Mouse (Mus musculus) kidney, adult 9 months (tissue): ENCODE results near the gene Snap25.

Experiments
- DNase-seq: peaks from one replicate; pipeline ENCODE4 v3.0.0; 2022

Snap25 gene

DNA sequence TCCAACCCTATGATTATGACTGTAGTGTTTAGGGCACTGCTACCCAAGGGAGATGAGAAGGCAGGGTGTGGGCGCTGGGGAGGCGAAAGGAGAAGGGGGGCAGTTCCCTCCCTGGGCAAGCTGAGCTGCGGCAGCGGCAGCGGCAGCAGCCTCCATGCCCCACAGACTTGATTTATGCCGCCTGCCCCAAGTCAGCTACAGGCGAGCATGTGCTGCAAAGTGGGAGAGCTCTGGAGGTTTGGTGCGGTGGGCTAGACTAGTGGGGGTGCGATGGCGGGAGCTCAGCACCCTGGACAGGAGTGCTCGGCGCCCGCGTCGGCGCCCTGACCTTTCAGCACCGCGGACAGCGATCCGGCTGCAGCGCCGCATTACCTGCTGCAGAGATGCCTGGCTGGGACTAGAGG, 757 bp downstream of the Snap25 start:
- peak; percentile 75 for DNase-seq

DNA sequence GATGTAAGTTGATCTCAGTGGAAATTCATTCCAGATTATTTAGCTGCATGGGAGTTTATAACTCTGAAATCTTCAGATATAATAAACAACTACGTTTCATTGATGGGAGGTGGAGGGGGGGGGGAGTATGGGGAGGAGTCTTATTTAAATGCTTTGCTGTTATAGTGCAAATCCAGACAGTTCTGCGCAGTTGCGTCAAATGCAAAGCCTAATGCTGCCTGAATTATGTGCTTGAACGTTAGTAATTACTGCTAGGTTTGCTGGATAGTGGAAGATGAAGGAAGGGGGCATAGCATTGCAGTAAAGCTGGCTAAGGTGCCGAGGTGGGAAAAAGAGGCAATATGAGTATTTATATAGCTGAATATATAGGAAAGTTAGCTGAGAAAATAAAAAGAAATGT, 2.3 kb downstream of the Snap25 start:
- no peak for DNase-seq

DNA sequence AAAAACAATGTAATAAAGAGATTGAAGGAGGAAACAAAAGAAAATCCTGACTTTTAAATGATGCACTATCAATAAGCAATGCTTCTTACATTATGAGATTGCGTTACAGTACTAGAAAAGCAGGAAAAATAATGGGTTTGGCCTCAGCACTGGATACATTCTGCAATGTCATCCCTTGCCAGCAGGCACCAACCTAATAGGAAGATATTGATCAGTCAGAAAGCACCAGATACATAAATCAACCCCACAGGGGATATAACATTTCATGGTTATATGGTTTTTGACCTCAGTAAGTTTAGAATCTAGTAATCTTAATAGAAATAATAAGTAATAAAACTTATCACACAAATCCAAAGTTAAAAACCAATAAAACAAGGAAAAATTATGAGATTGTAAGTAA, 3.1 kb downstream of the Snap25 start:
- no peak for DNase-seq

GRCm38 (mm10) chr2:136720235-136720634, 7.0 kb downstream of the Snap25 start:
- DNase-seq = peak; percentile 5

DNA sequence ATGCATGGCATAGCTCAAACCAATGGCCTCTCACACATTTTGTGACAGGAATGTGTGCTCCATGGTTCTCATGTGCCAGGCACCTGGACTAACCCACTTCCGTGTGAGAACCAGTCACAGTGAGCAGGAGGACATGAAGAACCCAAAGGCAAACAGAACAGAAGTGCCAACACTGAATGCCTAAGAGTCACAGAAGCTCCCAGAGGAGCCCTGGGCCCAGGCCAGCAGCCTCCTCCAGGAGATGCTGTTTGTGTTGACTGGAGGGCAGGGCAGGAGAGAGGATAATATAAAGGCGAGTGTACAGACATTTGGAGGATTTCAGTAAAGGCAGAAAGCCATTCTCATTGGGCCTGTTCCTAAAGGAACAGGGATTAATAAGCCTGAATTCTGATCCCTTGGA, 25.0 kb downstream of the Snap25 start:
- DNase-seq = no peak

GRCm38 (mm10) chr2:136742230-136742629, 29.0 kb downstream of the Snap25 start:
- DNase-seq = no peak

DNA sequence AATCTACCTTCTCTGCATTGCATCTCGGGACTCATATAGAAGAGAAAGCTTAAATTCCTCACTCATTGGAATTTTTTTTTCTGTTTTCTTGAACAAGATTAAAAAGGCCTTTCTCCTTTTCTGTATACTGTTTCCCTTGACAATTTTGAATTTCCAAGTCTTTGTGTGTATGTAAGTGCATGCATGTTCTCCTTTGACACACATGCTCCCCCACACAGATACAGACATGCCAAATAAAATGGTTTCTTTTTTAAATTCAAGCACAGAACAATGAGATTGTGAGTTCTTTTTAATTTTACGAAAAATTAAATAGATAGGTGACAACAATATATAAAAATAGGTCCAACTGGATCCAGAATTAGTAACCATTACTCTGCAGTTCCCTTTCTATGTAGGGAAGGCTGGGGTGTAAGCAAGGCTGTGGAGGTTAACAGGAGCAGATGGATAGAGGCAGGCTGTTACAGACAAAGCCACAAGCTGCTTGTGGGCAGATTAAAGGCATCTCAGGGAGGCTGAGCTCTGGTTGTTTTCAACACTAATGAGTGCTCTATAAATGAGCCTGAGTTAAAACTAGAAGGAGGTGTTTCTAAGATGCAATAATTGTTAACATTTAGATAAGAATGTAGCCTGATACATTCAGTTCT, 31.6 kb downstream of the Snap25 start:
- DNase-seq = no peak

DNA sequence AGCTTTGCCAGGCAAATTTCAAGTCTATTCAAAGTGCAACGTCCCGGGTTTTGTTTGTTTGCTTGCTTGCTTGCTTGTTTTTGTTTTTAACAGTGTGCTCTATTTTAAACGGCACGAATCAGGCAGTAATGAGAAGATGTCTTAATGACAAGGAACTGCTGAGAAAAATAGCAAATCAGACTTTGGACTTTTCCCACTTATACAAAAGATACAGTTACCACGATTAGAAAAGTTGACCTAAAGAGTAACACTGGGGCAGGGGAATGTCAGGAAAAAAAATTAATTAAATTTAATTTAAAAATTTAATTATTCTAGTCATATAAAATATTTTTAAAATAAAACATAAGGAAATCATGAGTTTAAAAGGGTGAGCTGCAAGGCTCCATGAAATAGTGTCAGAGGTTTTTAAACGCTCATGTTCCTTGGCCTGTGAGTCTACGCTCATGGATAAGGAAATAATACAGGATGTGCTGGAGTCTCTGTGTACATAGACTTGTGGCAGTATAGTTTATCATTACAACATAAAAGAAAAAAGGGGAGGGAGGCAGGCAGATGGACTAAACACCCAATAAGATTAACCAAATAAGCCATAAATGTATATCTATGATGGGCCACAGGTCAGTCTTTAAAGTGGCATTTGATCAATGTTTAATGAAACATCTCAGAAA, 32.2 kb downstream of the Snap25 start:
- DNase-seq = no peak

DNA sequence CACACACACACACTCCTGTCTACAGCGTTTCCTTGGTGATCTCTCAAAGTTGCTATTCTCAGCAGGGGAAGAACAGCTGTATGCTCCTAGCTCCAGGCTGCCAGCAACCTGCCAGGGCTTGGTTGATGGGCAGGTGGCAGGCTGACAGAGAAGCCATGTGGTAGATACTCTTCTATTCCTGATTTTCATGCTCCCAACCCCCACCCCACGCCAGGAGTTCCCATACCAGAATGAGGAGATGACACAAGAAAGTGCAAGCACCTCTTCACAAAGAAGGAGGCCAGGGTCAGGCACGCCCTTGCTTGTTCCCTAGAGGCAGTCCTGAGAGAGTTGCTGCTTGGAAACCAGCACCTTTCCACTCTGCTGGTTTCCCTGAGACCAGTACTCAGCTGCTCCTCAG, 40.4 kb downstream of the Snap25 start:
- DNase-seq = no peak

DNA sequence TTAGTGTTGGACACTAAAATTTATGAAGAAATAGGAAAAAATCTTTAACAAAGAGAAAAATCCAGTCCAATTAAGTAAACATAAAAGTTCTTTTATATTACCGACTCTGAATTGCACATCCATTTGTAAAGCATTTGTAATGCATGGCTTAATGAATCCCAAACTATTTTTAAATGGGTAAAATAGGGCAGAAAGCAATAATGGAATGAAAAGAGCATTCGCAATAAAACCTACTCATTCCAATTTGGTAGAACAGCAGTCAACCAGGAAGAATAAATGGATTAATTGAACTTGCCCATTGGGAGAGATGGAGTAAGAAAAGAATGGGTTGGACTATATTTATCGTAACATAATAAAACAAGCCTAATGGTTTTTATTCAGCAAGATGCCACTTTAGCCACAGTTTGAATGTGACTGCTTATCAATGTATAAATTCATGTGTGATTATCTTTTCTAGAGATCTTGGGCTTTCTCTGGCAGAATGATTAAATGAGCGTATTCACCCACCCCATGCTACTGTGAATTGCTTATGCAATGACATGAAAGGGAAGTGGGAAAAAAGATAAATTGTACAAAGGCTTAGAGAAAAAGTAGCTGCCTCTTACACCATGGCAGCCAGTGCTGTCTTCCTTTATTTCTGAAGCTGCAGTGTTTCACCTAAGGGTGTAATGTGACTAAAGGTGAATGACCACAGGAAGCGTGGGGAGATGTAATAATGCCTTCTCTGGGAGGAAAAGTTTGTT, 45.7 kb downstream of the Snap25 start:
- DNase-seq = no peak

GRCm38 (mm10) chr2:136778156-136778555, 64.9 kb downstream of the Snap25 start:
- peak; percentile 4 for DNase-seq

GRCm38 (mm10) chr2:136778674-136779073, 65.4 kb downstream of the Snap25 start:
- DNase-seq = no peak

DNA sequence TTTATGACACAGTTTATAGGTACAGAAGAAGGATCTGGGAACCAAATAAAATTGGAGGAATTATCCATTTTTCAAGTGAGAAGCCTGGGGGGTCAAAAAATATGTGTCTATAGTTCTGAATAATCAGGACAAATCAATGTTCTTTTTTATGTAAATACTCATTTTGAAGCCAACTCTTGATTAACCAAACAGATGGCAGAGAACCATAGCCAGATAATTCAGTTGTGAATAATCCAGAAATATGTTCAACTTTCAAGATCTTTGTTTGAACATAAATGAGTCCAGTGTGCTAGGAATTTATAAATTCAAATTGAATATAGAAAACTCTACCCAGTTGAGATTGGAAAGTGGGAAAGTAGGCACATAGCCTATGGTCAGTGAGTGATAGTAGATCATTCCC, 67.0 kb downstream of the Snap25 start:
- DNase-seq = no peak

DNA sequence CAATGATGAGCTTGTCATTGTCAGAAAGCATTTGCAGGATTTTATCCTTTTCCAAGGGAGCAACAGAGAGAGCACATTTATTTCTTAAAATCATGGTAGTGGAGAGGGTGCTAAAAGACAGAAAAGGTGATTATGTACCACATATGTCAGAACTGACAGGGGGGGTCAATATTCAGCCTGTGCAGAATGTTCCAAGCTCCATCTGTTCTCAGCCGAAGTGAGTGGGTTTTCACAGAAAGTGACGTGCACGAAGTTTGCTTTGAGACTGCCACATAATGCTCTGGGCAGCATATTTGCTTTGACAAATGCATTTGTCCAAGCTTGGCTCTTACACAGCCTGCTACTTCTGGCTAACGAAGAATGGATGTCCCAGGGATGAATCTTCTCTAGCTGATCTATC, 71.1 kb downstream of the Snap25 start:
- DNase-seq = no peak

DNA sequence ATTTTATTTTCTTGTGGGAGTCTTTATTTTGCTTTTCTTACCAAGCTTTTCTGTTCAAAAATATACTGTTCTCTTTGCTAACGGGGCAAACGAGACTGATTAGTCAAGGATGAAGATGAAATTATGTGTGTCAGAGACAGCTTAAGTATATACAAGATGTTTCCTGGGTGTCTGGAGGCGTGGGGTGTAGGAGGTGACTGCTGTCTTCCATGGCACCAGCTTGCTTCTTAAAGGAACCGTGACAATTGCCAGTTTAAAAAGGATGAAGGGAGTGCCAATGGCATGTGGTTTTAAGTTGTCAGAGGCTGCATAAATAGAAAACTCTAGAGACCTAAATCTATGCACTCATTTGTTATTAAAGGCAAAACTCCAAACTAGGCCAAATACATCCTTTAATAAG, 75.1 kb downstream of the Snap25 start:
- no peak for DNase-seq

DNA sequence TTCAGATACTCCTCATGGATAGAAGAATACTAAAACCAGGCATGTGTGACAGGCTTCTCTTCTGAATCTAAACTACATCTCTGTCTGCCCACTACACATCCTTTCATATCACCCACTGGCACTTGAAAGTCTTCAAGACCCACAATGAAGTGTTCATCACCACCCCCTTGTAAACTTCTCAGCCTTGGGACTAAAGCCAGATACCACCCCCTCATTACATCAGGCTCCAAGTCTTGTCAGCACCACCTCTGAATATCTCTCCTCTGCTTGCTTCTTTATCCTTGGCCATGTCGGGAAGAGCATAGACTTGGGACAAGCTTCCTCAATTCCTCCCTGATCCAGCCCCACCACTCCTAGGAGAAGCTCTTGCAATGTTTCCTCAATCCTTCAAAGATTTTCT, 83.3 kb downstream of the Snap25 start:
- DNase-seq = no peak

GRCm38 (mm10) chr2:136798887-136799430, 85.7 kb downstream of the Snap25 start:
- DNase-seq = no peak

DNA sequence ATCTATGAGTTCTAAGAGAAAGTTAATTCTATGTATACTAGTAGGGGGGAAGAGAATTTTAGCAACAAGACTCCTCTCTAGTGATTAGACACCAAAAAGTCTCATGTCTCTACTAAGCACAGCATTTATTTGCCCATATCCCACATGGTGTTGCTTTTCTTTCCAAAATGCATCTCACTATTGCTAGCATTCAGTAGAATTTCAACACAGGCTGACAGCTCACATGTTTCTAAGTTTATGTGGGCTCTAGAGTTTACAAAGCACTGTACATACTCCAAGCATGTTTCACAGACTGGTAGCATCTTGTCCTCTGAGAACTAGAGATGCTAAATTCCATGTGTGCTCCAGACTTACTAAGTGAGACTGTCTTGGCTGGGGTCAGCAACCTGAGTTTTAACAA, 87.8 kb downstream of the Snap25 start:
- DNase-seq = no peak

DNA sequence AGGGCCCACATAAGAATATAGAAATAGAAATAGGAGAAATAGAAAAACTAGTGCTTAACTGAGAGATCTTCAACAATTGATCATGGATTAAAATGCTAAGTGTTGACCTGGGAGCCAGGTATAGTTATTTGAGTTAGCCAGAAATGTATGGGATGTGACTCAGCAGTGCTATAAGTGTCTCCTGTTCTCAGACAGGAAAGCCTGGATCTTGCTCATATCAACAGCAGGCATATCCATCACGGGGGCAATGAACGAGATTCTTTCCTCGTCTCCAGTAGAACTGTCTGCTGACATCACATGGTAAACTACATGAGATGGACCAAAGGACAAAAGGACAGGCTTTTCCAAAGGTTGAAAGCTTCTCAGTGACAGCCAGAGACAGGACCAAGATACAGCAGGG, 88.8 kb downstream of the Snap25 start:
- no peak for DNase-seq

GRCm38 (mm10) chr2:136803142-136803541, 89.9 kb downstream of the Snap25 start:
- DNase-seq = no peak

DNA sequence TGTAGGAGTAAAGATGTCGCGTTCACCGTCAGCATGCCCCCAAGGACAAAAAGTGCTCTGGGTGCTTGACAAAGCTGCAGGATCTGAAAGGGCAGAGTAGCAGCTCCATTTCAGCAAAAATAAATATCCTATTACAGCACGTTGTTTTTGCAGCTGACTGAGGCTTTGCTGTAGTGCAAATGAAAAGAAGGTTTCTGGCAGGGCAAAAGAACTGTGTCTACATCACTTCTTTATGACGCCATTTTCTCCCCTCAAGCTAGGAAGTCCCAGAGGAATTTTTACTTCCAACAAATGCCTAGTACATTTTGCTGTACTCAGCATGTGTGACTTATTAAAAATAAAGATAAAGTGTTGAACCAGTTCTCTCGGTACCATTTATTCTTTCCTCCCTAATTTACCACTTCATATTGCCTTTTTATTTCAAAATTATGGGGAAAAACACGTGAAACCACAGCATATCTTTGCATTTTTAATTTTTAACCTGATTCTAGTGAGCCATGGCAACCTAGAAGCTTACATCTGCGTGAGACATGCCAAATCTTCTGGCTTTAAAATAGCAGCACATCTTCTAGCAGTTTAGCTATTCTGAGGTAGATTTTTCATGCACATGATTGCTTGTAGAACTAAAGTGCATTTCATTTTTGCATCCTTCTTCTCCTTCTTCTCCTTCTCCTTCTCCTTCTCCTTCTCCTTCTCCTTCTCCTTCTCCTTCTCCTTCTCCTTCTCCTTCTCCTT, 94.9 kb downstream of the Snap25 start:
- DNase-seq = no peak

GRCm38 (mm10) chr2:136811331-136811730, 98.1 kb downstream of the Snap25 start:
- DNase-seq = no peak

DNA sequence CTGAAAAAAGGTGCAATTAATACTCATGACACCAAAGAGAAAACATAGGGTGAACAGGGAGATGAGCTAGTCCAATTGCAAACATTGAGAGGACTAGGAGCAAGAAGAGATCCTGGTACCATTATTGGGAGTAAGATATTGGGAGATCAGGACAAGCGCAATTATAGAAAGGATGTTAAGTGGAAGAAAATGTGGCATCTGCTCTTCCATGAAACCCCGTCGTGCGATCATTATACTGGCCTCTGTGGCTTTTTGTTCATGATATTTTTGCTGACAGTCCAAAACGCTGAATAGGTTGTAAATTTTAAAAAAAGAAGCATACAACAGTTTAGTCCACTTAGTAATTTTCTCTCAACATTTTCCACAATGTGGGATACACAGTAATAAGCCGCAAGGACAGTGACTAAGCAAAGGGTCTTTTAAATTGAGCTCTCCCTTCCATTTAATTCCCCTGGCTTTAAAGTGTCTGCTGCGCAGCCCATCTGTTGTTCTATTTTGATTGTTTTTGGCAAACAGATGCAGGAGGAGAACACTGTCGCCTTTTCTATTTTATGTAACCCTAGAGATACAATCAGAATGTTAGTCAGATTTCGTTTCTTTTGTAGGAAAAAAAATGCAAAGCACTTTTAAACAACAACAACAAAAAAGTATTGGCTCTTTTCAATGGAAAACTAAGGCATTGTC, 103.6 kb downstream of the Snap25 start:
- no peak for DNase-seq
